Mouse (Mus musculus) spleen, adult 2 months (tissue): ENCODE measurements around the gene Lrrc42.

ENCODE experiments used
- CTCF ChIP-seq: fragments of 200-500 bp; IDR thresholded peaks from 2 replicates; pipeline ENCODE4 v1.5.1; 2011; ENCODE audit warnings: mild to moderate bottlenecking, inconsistent platforms; ENCODE audit not compliant: insufficient read depth, insufficient read length, insufficient replicate concordance; ENCODE audit errors: extremely low read depth
- POLR2A ChIP-seq: fragments of 200-500 bp; IDR thresholded peaks from 2 replicates; pipeline ENCODE4 v1.6.1; 2011; ENCODE audit warnings: low read depth, low read length, inconsistent platforms

DNA sequence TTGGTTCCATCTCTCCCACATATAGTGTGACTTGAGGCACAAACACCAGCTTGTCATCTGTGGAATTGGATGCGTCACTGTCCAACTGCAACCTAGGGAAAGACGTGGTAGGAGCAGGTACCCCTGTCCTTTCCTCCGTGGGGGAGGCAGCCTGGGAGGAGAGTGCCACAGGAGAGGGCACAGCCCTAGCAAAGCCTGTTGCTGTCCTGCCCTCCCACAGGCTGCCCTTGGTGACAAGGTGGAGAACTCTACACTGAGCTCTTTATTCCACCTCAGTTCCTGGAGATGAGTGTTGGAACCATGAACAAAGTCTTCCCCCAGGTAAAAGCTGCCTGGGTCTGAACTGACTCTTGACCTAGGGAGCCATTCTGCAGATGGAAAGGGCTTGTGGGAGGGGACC is 44.5 kb downstream of the Lrrc42 start, which contains the start of gene Ldlrad1:
- TF ChIP-seq POLR2A (no peak), CTCF (no peak)
